Mouse (Mus musculus): ENCODE measurements around the gene Dock6. TPM values are rescaled to one million over a fixed set of nuclear protein-coding genes. Genes with fewer than 3 reads are reported as not detected.
A peak's percentile ranks its signal among the peaks of the same experiment; 100 is the strongest.
"Not testable (repeated sequence)": the region's sequence is repeated elsewhere in the genome, so short reads cannot be mapped to it uniquely, and the experiment has no call there.

Dock6 gene
- polyA plus RNA-seq, 1 experiment = 12.1 TPM

- Histone ChIP-seq H3ac (ENCODE audit: control insufficient read depth, insufficient read length, low read depth) (no peak overlapping the region), H3K79me3 (ENCODE audit: low read depth) (peaks cover 32% of the 10 kb centered on the region), H3K4me3 (ENCODE audit: insufficient read depth, poor library complexity, severe bottlenecking) (no peak overlapping the region), H3K79me2 (ENCODE audit: control insufficient read depth, insufficient read depth) (peaks cover 65% of the 10 kb centered on the region), H3K36me3 (ENCODE audit: control insufficient read depth, insufficient read depth) (peaks cover 42% of the 10 kb centered on the region), H3K27me3 (ENCODE audit: control insufficient read depth, insufficient read depth, insufficient read length) (no peaks in the 10 kb centered on the region)
- TF ChIP-seq MAX (IDR thresholded peaks at IDR 0.05) = no peak
- TF ChIP-seq MYOD1 (IDR thresholded peaks at IDR 0.05; ENCODE audit: control insufficient read depth, insufficient read length, low read depth) = no peak
- no peak for TF ChIP-seq CEBPB (IDR thresholded peaks at IDR 0.05; ENCODE audit: low read depth)
- no peak for TF ChIP-seq MYOG (IDR thresholded peaks at IDR 0.05; ENCODE audit: control insufficient read depth, extremely low read depth, insufficient read length)
- TF ChIP-seq CTCF (IDR thresholded peaks at IDR 0.05; ENCODE audit: control insufficient read depth, insufficient read depth, insufficient read length) = no peak
- no peak for TF ChIP-seq FOSL1 (IDR thresholded peaks at IDR 0.05; ENCODE audit: insufficient read depth, low read length, poor library complexity, severe bottlenecking)
- TF ChIP-seq USF1 (IDR thresholded peaks at IDR 0.05; ENCODE audit: low read depth) = no peak
These were observed 67.7 kb downstream of the Dock6 start for GRCm38 (mm10) chr9:21784517-21785307.

DNA sequence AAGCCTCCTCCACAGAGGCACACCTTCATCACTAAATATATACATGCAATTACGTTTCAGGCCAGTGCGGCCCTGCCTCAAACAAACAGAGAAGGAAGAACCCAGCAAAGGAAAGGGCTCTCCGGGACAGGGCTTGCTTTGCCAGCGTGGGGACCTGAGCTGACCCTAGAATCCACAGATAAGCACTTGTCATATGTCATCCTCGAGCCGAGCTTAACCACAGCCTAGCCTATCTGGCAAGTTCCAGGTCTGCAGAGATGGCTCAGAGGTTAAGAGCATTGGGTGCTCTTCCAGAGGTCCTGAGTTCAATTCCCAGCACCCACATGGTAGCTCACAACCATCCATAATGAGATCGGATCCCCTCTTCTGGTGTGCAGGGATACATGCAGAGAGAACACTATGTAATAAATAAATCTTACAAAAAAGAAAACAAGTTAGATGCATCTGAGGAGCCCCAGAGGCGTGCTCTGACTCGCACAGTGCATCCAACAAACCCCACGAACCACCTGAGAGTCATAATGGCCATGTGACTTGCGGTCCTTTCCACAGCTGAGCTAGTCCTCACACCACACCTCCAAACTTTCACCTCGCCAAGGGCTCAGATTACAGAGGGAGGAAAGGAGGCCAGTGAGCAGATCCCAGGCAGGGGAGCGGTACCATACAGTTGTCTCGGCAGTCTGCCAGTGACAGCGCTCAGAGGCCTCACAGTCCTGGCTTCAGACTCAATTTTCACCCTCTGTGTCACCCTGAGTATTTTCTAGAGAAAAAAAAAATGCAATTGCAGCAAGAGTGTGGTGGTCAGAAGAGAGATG, 70.6 kb downstream of the Dock6 start:
- peaks cover 54% of the 10 kb centered on the region for H3K36me3 ChIP-seq (ENCODE audit: control insufficient read depth, insufficient read depth)

DNA sequence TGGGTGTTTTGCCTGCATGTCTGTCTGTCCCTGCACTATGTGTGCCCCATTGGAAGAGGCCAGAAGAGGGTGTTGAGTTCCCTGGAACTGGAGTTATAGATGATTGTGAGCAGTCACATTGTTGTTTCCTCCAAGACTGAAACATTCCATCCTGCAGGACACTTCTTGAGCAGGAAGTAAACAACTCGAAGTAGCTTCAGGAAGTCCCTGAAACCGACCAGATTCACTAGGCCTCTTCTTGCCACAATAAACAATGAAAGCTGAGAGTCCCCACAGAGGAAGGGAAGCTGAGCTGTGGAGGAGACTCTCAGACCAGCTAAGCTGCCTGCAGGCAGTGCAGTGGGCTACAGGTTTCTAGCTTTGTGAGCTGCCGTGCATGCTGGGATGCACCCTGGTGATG, 74.7 kb downstream of the Dock6 start:
- Histone ChIP-seq H3K79me2 (ENCODE audit: control insufficient read depth, insufficient read depth) (peaks cover 9% of the 10 kb centered on the region), H3K36me3 (ENCODE audit: control insufficient read depth, insufficient read depth) (peaks cover 51% of the 10 kb centered on the region)

More for the DNA sequence above, 70.6 kb downstream of the Dock6 start:
- no peaks in the 10 kb centered on the region for H3K27me3 ChIP-seq (ENCODE audit: control insufficient read depth, insufficient read depth, insufficient read length)
- peaks cover 19% of the 10 kb centered on the region for H3K79me3 ChIP-seq (ENCODE audit: low read depth)
- peaks cover 38% of the 10 kb centered on the region for H3K79me2 ChIP-seq (ENCODE audit: control insufficient read depth, insufficient read depth)
- no peak overlapping the region for H3ac ChIP-seq (ENCODE audit: control insufficient read depth, insufficient read length, low read depth)
- no peak overlapping the region for H3K4me3 ChIP-seq (ENCODE audit: insufficient read depth, poor library complexity, severe bottlenecking)
- peak; percentile 68 for TF ChIP-seq USF1 (IDR thresholded peaks at IDR 0.05; ENCODE audit: low read depth)
- TF ChIP-seq CEBPB (IDR thresholded peaks at IDR 0.05; ENCODE audit: low read depth) = no peak

GRCm38 (mm10) chr9:21774353-21774752, 78.1 kb downstream of the Dock6 start:
- Histone ChIP-seq H3K79me2 (ENCODE audit: control insufficient read depth, insufficient read depth) (no peaks in the 10 kb centered on the region), H3K79me3 (ENCODE audit: low read depth) (no peaks in the 10 kb centered on the region), H3K36me3 (ENCODE audit: control insufficient read depth, insufficient read depth) (peaks cover 50% of the 10 kb centered on the region), H3K27me3 (ENCODE audit: control insufficient read depth, insufficient read depth, insufficient read length) (no peaks in the 10 kb centered on the region), H3ac (ENCODE audit: control insufficient read depth, insufficient read length, low read depth) (no peak overlapping the region), H3K4me3 (ENCODE audit: insufficient read depth, poor library complexity, severe bottlenecking) (no peak overlapping the region)
- TF ChIP-seq MYOD1 (IDR thresholded peaks at IDR 0.05; ENCODE audit: control insufficient read depth, insufficient read length, low read depth) (no peak), USF1 (IDR thresholded peaks at IDR 0.05; ENCODE audit: low read depth) (no peak), MYOG (IDR thresholded peaks at IDR 0.05; ENCODE audit: control insufficient read depth, extremely low read depth, insufficient read length) (no peak), FOSL1 (IDR thresholded peaks at IDR 0.05; ENCODE audit: insufficient read depth, low read length, poor library complexity, severe bottlenecking) (no peak), MAX (IDR thresholded peaks at IDR 0.05) (no peak), CTCF (IDR thresholded peaks at IDR 0.05; ENCODE audit: control insufficient read depth, insufficient read depth, insufficient read length) (no peak), CEBPB (IDR thresholded peaks at IDR 0.05; ENCODE audit: low read depth) (no peak)

More for the DNA sequence above, 74.7 kb downstream of the Dock6 start:
- H3K79me3 ChIP-seq (ENCODE audit: low read depth) = peaks cover 5% of the 10 kb centered on the region
- no peak overlapping the region for H3K4me3 ChIP-seq (ENCODE audit: insufficient read depth, poor library complexity, severe bottlenecking)
- TF ChIP-seq CTCF (IDR thresholded peaks at IDR 0.05; ENCODE audit: control insufficient read depth, insufficient read depth, insufficient read length) (no peak), CEBPB (IDR thresholded peaks at IDR 0.05; ENCODE audit: low read depth) (no peak), MYOG (IDR thresholded peaks at IDR 0.05; ENCODE audit: control insufficient read depth, extremely low read depth, insufficient read length) (no peak), FOSL1 (IDR thresholded peaks at IDR 0.05; ENCODE audit: insufficient read depth, low read length, poor library complexity, severe bottlenecking) (no peak), USF1 (IDR thresholded peaks at IDR 0.05; ENCODE audit: low read depth) (no peak)
- H3K27me3 ChIP-seq (ENCODE audit: control insufficient read depth, insufficient read depth, insufficient read length) = no peaks in the 10 kb centered on the region
- no peak overlapping the region for H3ac ChIP-seq (ENCODE audit: control insufficient read depth, insufficient read length, low read depth)

- H3ac ChIP-seq (ENCODE audit: control insufficient read depth, insufficient read length, low read depth); H3K79me3 ChIP-seq (ENCODE audit: low read depth); H3K27me3 ChIP-seq (ENCODE audit: control insufficient read depth, insufficient read depth, insufficient read length); H3K4me3 ChIP-seq (ENCODE audit: insufficient read depth, poor library complexity, severe bottlenecking); H3K79me2 ChIP-seq (ENCODE audit: control insufficient read depth, insufficient read depth): not testable (repeated sequence)
- peaks cover 51% of the 10 kb centered on the region for H3K36me3 ChIP-seq (ENCODE audit: control insufficient read depth, insufficient read depth)
These were observed 79.0 kb downstream of the Dock6 start for GRCm38 (mm10) chr9:21773396-21773795.
